Mouse (Mus musculus) midbrain, postnatal 0 days (tissue): ENCODE measurements around the gene Hivep3. TPM values are rescaled to one million over a fixed set of nuclear protein-coding genes. Genes with fewer than 3 reads are reported as not detected.
A peak's percentile ranks its signal among the peaks of the same experiment; 100 is the strongest.

Source experiments
- ATAC-seq: fragments of 200-750 bp; cut with Nextera tagmentation; 2 replicates; pipeline ENCODE4 v1.8.0; 2017; ENCODE audit warnings: moderate number of reproducible peaks, mild to moderate bottlenecking, moderate TSS enrichment, moderate library complexity; ENCODE audit not compliant: low FRiP score
- DNase-seq: peaks from one replicate; pipeline ENCODE4 v3.0.0-alpha.2; 2015; ENCODE audit warnings: low spot score
- H3K27ac ChIP-seq: fragments of 300-500 bp; sonication (generic); 2 replicates; pipeline ENCODE4 v1.5.1; 2014; ENCODE audit warnings: low read depth, mild to moderate bottlenecking, low read length, mixed read lengths
- H3K27me3 ChIP-seq: fragments of 300-500 bp; sonication (generic); 2 replicates; pipeline ENCODE4 v1.6.1; 2014; ENCODE audit warnings: low read length, control low read depth, mixed read lengths; ENCODE audit not compliant: insufficient read depth
- H3K36me3 ChIP-seq: fragments of 300-500 bp; sonication (generic); 2 replicates; pipeline ENCODE4 v1.6.1; 2014; ENCODE audit warnings: low read length, control low read depth, mixed read lengths; ENCODE audit not compliant: insufficient read depth
- H3K4me1 ChIP-seq: fragments of 300-500 bp; sonication (generic); 2 replicates; pipeline ENCODE4 v1.6.1; 2014; ENCODE audit warnings: mild to moderate bottlenecking, control low read depth, antibody characterized with exemption, low read length, mixed read lengths; ENCODE audit not compliant: insufficient read depth
- H3K4me2 ChIP-seq: fragments of 300-500 bp; sonication (generic); 2 replicates; pipeline ENCODE4 v1.6.1; 2014; ENCODE audit warnings: low read depth, mild to moderate bottlenecking, low read length, mixed read lengths; ENCODE audit not compliant: poor library complexity, severe bottlenecking
- H3K4me3 ChIP-seq: fragments of 300-500 bp; sonication (generic); 2 replicates; pipeline ENCODE4 v1.5.1; 2014; ENCODE audit warnings: low read depth, mild to moderate bottlenecking, low read length, moderate library complexity
- H3K9ac ChIP-seq: fragments of 300-500 bp; sonication (generic); replicated peaks from 2 replicates; pipeline ENCODE4 v1.6.1; 2014; ENCODE audit warnings: mild to moderate bottlenecking, low read length, moderate library complexity, mixed read lengths; ENCODE audit not compliant: poor library complexity, severe bottlenecking
- H3K9me3 ChIP-seq: fragments of 300-500 bp; sonication (generic); 2 replicates; pipeline ENCODE4 v1.6.1; 2016; ENCODE audit warnings: low read length, control low read depth
- CTCF ChIP-seq: IDR thresholded peaks from 2 replicates; pipeline ENCODE4 v1.5.1; 2016; ENCODE audit warnings: antibody characterized with exemption, mild to moderate bottlenecking
- WGBS: fragments of 180-500 bp; shearing (Covaris S2); extraction: QIAGEN DNeasy Blood & Tissue Kit; methylation state at CpG from one replicate; pipeline ENCODE4 v1.1.7; 2014; 5-methylcytosine and 5-hydroxymethylcytosine counted together
- polyA plus RNA-seq: library from polyadenylated mRNA; unstranded; fragments of >200 nt; fragmentation: Nextera tagmentation; extraction: Ambion mirVana; gene quantifications from 2 replicates; pipeline ENCODE4 v1.2.1, GENCODE M21; 2015
- total RNA-seq: library from RNA; depleted of rRNA; stranded (reverse); fragments of >200 nt; gene quantifications from 2 replicates; pipeline ENCODE4 v1.2.3, GENCODE M21; 2014

The Hivep3 gene
- total and polyA plus RNA-seq, 2 experiments from 2014 or later: 16.5 to 18.3 TPM

GRCm38 (mm10) chr4:120163242-120163641, 429.7 kb downstream of the Hivep3 start:
- Histone ChIP-seq H3K36me3 (no peaks in the 10 kb centered on the region), H3K27ac (no peak overlapping the region), H3K9me3 (no peaks in the 10 kb centered on the region), H3K9ac (no peak overlapping the region), H3K4me1 (no peaks in the 10 kb centered on the region), H3K4me3 (no peak overlapping the region), H3K4me2 (no peak overlapping the region), H3K27me3 (no peaks in the 10 kb centered on the region)
- 54% methylated on average over 11 of the region's 11 CpGs for WGBS
- peak; percentile 61 for DNase-seq
- no peak for ATAC-seq
- no peak for TF ChIP-seq CTCF

- Histone ChIP-seq H3K36me3 (no peaks in the 10 kb centered on the region), H3K27ac (no peak overlapping the region), H3K27me3 (no peaks in the 10 kb centered on the region), H3K4me1 (no peaks in the 10 kb centered on the region), H3K4me2 (no peak overlapping the region), H3K4me3 (no peak overlapping the region), H3K9me3 (no peaks in the 10 kb centered on the region), H3K9ac (no peak overlapping the region)
- TF ChIP-seq CTCF: no peak
- 91% methylated on average over 5 of the region's 5 CpGs for WGBS
- DNase-seq (no peak), ATAC-seq (no peak)
Observed at GRCm38 (mm10) chr4:120164316-120164715, 430.7 kb downstream of the Hivep3 start.

GRCm38 (mm10) chr4:120167778-120168177, 434.2 kb downstream of the Hivep3 start:
- Histone ChIP-seq H3K9me3 (no peaks in the 10 kb centered on the region), H3K4me2 (no peak overlapping the region), H3K9ac (no peak overlapping the region), H3K4me1 (no peaks in the 10 kb centered on the region), H3K27ac (no peak overlapping the region), H3K36me3 (no peaks in the 10 kb centered on the region), H3K27me3 (no peaks in the 10 kb centered on the region), H3K4me3 (no peak overlapping the region)
- WGBS: 91% methylated on average over 6 of the region's 6 CpGs
- ATAC-seq: no peak
- DNase-seq: no peak
- no peak for TF ChIP-seq CTCF

- WGBS: 93% methylated on average over 4 of the region's 4 CpGs
- H3K4me2 ChIP-seq: no peak overlapping the region
- ATAC-seq (no peak), DNase-seq (peak; percentile 33)
- no peak overlapping the region for H3K27ac ChIP-seq
- no peaks in the 10 kb centered on the region for H3K9me3 ChIP-seq
- H3K9ac ChIP-seq: no peak overlapping the region
- no peaks in the 10 kb centered on the region for H3K27me3 ChIP-seq
- TF ChIP-seq CTCF: no peak
- no peaks in the 10 kb centered on the region for H3K36me3 ChIP-seq
- H3K4me3 ChIP-seq: no peak overlapping the region
- H3K4me1 ChIP-seq: no peaks in the 10 kb centered on the region
Observed at GRCm38 (mm10) chr4:120168346-120168745, 434.8 kb downstream of the Hivep3 start.

- WGBS: 82% methylated on average over 9 of the region's 9 CpGs
- Histone ChIP-seq H3K27ac (no peak overlapping the region), H3K4me1 (no peaks in the 10 kb centered on the region), H3K4me3 (no peak overlapping the region), H3K9ac (no peak overlapping the region), H3K4me2 (no peak overlapping the region), H3K36me3 (no peaks in the 10 kb centered on the region), H3K27me3 (no peaks in the 10 kb centered on the region), H3K9me3 (no peaks in the 10 kb centered on the region)
- DNase-seq: no peak
- ATAC-seq: no peak
- TF ChIP-seq CTCF: no peak
Observed at GRCm38 (mm10) chr4:120170387-120170936, 436.9 kb downstream of the Hivep3 start.

GRCm38 (mm10) chr4:120172050-120172684, 438.6 kb downstream of the Hivep3 start:
- no peak for TF ChIP-seq CTCF
- Histone ChIP-seq H3K27me3 (no peaks in the 10 kb centered on the region), H3K36me3 (no peaks in the 10 kb centered on the region), H3K4me2 (no peak overlapping the region), H3K4me1 (no peaks in the 10 kb centered on the region), H3K4me3 (no peak overlapping the region), H3K9ac (no peak overlapping the region), H3K9me3 (no peaks in the 10 kb centered on the region), H3K27ac (no peak overlapping the region)
- DNase-seq (peak; percentile 66), ATAC-seq (peak; percentile 63)
- 22% methylated on average over 7 of the region's 7 CpGs for WGBS
